Mouse (Mus musculus): Measurements from ENCODE around the gene Zan. TPM values are rescaled to one million over a fixed set of nuclear protein-coding genes. Genes with fewer than 3 reads are reported as not detected.

The Zan gene
- total RNA-seq (2021), result not detected in 2 replicates
- long read RNA-seq, result 0 reads

DNA sequence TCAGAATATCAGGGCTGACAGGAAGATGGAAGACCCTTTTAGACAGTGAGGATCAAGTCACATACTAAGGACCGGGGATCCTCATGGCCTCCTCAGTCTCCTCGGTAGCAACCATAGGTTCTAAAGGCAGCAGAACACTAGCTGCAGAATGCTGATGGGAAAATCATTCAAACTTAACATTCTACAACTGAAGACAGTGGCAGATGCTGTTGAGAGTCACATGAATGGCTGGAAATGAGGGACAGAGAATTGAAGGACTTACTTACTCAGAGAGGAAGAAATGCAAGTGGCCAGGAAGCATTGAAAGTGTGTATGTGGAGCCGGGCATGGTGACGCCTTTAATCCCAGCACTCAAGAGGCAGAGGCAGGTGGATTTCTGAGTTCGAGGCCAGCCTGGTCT is at the start of gene Zan:
Gene Zan (minus strand): TSS at position 101 of the 400 bp plus-strand sequence.
- no peak for DNase-seq

DNA sequence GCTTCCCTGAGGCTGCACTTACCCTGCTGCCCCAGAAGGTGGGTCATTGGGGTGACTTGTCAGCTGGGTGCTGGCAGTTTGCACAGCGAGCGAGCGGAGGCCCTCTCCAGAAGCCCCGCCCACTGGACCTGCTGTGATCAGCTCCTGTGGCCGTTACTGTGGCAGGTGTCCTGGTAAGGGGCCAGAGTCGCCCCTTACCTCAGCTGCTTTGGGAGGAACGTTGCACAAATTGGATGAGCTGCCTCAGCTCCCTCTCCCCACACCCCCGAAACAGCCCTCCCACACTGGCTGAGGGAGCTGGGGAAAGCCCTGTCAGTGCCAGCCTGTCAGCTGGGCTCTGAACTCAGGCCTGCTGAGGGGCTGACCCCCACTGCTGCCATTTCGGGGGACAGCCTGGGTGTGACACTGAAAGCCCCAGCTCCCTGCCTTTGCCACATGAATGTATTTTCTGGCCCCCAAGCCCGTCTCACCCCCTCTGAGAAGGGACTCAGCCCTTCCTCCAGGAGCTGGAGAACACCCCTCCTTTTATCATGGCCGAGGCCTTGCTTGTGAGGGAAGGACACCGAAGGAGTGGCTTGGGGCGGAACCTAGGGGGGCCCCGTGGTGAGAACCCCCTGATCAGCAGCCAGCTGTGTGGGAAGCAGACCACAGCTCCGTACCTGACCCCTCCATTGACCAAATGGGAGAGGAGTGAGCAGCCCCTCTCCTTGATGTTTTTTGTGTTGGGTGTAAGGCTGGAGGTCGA is 49.5 kb upstream of the Zan start:
- DNase-seq, result peak; percentile 62

DNA sequence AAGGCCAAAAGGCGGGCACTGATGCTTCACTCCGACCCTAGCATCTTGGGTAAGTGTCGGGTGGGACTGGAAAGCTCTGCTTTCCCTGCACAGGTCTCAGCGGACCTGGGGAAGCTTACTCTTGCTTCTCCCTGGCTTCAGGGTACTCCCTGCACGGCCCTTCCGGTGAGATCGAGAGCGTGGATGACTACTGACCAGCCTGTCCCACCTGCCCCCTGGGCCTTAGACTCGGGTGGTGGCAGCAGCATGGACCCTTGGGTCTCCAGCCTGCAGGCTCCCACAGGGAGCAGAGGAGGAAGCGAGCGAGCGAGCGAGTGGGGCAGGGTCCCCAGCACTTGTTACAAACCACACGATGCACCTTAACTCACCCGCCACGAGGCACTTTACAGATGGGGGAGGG is 48.6 kb upstream of the Zan start:
- no peak for DNase-seq

DNA sequence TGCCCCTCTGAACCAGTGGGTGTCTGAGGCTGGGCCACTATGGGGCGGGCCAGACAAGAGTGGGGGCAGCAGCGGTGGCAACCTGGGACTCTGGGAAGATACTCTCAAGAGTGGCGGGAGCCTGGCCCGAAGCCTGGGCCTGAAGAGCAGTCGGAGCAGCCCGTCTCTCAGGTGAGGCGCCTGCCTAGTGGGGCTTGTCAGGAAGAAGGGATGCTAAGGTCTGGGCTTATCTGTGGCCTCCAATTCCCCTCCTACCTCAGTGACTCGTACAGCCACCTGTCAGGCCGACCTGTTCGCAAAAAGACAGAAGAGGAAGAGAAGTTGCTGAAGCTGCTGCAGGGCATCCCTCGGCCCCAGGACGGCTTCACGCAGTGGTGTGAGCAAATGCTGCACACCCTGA is 47.8 kb upstream of the Zan start:
- no peak for DNase-seq

DNA sequence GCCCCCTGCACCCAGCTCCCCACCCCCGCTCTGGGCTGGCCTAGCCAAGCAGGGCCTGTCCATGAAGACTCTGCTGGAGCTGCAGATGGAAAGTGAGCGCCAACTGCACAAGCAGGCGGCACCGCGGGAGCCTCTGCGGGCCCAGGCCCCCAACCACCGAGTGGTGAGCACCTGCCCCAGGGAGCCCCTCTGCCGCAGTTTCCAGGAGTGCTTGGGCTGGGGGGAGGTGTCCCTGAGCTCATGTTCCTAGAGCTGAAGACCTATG is 47.3 kb upstream of the Zan start:
- DNase-seq, result no peak

DNA sequence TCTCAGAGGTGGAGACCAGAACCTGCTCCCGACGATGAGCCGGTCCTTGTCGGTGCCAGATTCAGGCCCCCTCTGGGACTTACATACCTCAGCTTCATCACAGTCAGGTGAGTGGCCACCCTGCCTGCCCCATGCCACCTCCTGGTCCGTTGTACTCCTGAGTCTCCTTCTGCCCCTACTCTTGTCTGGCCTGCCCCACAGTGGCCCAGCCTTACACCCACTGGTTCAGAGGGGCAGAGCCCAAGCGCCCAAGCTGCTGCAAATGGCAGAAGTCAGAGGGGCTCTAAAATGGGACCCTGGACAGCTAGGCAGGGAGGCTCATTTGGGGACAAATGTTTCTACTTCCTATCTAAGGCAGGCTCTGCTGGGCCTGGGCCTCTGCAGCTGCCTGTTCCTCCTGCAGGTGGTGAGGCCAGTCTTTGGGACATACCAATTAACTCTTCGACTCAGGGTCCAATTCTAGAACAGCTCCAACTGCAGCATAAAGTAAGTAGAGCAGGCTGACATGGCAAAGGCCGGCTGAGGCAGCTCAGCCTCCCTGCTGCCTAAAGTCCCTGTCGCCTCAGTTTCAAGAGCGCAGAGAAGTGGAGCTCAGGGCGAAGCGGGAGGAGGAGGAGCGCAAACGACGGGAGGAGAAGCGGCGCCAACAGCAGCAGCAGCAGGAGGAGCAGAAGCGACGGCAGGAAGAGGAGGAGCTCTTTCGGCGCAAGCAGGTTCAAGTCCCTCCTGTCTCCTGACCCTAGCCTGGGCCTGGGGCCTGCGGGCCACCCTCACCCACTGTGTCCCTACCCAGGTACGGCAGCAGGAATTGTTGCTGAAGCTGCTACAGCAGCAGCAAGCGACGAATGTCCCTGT is 46.8 kb upstream of the Zan start:
- no peak for DNase-seq

DNA sequence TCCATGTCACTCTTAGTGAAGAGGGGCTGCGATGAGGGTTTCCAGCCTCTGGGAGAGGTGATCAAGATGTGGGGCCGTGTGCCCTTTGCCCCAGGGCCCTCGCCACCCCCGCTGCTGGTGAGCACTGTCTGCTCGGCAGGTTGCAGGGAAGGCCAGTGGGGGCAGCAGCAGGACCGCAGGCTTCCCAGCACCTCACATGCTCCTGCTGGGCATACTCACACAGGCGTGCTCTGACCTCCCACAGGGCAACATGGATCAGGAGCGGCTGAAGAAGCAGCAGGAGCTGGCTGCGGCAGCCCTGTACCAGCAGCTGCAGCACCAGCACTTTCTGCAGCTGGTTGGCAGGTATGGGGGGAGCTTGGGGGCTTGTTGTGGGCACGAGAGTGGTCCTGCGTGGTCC is 45.8 kb upstream of the Zan start:
- no peak for DNase-seq

DNA sequence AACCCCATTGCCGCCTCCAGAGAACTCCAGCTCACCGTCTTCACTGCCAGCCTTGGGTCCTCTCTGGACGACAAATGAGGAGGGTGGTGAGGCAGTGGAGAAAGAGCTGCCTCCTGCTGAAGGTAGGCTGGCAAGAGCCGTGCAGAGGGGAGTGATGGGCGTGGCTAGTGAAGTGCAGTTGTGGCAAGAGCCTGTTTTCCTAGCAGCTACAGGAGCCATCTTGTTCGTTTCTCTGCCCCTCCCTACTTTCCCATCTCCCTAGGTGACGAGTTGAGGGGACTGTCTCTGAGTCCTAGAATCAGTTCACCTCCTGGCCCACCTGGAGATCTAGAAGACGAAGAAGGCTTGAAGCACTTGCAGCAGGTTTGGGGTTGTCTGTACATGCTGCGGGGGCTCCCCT is 45.0 kb upstream of the Zan start:
- DNase-seq, result no peak

DNA sequence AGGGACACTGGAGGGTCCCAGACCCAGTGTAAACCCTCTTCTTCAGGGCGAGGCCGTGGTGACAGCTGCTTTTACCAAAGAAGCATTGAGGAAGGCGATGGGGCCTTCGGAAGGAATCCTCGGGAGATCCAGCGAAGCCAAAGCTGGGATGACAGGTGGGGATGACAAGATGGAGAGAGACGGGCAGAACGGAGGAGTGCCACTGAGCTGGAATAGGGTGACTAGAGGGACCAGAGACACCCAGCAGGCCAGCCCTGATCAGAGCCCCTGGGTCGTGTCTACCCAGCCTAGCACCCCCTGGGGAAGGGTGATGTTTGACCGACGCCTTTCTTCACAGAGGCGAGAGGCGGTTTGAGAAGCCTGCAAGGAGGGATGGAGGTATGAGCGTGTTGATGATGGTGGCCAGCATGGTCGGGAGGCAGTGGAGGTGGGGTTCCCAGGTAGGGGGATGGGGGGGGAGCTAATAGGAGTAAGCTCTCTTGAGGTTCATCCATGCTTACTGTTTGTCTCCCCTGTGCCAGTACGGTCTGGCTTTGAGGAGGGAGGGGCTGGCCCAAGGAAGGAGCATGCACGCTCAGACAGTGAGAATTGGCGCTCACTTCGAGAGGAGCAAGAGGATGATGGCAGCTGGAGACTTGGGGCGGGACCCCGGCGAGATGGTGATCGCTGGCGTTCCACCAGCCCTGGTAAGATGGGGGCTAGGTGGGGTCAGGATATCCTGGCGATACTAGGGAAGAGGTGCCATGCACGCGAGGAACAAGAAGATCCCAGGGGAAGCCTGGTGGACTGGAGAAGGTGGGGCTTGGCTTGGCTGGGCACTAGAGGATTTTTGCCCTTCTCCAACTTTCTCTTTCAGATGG is 43.1 kb upstream of the Zan start:
- DNase-seq, result no peak

DNA sequence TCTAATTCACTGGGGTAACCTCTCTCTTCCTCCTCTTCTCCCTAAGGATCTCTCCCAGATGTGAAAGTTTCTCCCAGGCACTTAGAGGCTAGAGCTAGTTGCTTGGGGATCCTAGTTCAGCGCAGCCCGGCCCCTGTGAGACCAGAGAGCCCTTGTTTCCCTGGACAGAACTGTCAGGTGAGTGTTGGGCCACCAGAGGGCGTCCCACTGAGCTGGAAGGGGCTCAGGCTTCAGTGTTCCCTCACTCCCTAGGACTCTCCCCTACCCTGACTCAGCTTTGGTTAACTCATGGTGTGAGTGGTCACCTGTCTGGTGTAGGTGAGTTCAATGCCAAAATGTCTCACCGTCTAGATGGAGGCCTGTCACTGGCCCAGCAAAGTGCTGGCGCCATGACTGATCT is 41.6 kb upstream of the Zan start, which contains the start of gene Gigyf1:
Gene Gigyf1 (plus strand): TSS at position 113 of the 400 bp plus-strand sequence.
- DNase-seq, result peak; percentile 62

DNA sequence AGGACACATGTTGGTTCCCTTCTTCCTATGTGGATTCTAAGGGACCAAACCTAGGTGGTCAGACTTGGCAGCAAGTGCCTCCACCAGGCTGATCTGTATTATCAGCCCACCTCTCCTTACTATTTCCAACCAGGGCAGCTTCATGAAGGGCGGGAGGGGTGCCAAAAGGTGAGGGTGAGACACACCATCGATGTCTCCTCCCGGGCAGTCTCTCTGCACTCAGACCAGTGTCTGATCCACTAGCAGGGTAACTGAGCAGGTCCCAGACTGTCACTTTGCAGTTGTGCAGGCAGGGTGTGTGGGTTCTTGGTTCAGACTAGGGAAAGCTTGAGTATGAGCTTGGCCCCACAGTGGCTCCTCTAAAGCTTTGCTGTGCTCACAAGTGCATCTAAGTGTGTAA is 37.9 kb upstream of the Zan start:
- DNase-seq, result no peak

DNA sequence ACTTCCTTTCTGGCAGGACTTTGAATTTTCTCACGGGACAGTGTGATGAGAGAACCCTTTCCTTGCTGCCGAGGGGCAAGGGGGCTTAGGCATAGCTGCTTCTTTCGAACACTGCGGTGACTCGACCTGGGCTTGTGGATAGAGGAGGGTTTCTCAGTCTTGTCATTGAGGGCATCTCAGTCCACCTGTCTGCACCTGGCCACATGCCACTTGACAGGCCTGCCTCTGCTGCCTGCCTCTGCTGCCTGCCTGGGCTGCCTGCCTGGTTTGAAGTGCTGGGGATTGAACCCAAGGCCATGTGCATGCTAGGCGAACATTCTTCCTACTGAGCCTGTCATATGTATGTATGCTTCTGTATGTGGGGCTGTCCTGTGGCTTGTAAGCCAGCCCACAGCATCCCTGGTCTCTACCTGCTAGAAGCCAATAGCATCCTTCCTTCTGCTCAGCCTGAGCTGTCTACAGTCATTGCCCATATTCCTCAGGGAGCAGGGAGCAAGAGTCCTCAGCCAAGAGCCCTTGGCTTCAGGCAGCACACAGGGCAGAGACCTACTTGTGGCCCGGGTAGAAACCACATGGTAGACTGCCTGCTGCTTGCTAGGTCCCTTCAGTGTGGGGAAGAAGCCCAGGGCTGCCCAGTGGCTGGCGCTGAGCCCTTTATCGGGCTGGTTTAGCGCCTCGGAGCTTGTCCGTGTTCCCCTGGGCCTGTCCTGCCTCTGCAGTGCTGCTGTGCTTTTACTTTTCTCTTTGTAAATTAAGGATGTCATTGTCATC is 37.3 kb upstream of the Zan start:
- DNase-seq, result no peak

DNA sequence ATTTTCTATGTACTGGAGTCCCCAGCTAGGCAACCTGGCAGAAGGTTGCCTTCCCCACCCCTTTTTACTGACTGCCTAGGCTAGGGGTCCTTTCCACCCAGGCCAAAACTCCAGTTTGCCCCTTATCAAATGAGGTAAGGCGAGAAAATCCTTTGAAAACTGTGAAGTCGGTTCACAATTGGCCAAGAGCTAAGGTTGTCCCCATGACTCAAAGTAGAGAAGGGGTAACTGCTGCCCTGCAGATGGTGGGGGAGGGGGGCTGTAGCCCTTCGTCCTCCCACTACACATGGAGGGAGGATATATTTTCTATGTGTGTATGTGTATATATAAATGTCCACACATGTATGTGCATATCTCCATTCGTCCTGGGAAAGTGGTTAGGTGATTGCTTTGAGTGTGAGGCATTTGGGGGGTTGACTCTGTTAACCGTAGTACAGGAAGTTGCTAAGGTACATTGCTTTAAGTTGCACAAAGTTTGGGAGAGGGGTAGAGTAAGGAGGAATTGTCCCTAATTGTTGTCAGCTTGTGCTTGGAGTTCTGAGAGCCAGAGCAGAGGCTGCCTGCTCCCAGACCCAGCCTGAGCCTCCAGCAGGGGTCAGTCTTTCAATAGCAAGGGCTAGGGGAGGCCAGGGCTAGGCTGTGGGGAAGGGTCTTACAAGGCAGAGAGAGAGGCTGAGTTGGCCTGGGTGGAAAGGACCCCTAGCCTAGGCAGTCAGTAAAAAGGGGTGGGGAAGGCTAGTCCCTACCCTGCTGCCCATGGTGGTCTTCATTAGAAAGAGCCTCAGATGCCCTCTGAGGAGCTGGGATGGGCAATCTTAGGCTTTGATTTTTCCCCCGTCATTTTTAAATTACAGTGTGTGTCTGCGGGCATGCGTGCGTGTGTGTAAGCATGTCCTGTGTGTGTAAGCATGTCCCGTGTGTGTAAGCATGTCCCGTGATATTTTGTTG is 36.3 kb upstream of the Zan start:
- no peak for DNase-seq

DNA sequence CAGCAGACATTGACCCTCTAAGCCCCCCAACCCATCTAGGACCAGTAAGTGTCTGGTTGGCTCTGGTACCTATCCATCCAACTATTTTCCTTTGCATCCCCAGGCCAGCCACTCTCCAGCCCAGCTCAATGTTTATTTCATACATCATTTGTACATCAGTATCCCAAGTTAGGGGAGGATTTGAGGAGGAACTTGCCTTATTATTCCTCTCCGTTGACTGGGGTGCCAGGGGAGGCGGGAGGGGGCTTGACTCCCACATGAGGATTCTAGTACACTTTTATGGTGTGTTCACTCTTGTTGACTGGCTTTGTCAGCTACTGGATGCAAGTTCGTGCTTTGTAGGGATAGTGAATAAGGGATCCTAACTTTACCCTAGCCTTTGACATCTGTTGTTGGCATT is 34.8 kb upstream of the Zan start:
- DNase-seq, result no peak

DNA sequence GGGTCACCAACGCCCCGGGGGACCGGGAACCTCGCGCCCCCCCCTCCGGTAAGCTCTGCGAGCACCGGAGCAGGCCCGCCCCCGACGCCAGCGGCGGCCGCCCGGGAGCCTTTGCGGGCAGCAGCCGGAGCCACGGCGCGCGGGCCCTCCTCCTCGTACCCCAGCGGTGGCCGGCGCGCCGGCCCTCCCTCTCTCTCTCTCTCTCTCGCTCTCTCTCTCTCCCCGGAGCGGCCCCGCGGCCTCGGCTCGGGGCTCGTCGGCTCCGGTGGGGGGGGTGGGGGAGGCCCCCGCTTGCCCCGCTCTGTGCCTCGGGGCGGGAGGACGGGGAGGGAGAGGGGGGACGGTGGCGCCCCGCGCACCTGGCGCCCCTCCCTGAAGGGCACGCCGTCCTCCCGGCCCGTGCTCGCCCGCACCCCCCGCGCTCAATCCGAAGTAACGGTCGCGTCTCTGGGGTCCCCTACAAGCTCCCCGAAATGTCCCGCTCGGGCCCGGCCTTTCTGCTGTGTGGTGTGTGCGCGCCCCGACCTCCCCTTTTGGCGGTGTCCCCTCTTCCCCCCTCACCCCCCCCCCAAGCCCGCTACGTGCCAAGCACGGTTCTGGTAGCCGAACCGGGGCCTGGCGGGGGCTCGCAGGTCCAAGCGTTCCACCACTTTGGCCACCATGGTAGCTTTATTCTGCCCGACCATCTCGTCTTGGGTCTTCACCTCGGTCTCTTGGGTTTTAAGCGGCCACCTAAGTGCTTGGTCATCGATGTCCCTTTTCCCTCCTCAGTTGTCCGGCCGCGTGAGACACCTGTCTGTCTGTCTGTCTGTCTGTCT is 33.9 kb upstream of the Zan start:
- DNase-seq, result no peak

DNA sequence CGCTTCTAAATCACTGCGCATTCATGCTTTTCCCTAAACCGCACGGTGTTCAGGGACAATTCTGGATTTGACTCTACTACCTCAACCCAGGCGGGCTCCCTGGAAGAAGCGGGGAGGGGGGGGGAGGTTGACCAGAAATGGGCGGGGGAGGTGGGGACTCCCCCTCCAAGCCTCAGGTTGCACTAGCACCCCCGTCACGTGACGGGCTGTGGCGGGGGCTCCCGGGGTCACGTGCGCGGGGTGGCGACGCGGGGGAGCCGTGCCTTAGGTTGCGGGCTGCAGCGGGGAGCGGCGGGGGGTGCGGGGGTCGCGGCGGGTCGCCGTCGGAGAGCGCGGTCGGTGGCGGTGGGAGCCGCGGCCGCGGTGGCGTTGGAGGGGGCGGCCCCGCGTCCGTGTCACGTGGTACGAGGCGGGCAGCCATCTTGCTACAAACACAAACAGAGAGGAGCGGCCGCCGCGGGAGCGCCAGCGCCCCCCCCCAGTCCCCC is 33.2 kb upstream of the Zan start:
- DNase-seq, result peak; percentile 81

DNA sequence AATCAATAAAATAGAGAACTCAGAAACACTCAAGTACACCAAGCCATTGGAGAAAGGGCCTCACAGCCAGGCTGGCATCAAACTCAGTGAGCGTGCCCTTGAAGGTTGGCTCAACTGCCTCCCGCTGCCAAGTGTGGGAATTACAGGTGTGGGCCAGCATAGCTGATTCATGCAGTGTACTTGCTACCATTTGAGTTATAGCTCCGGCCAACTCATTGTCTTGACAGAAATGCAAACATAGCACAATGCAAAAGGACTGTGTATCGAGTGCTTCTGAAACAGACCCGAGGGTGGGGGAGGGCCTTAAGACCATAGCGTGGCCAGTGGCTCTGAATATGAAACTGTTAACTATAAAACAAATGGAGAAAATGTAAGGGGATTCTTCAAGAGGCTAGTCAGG is 27.2 kb upstream of the Zan start:
- no peak for DNase-seq

DNA sequence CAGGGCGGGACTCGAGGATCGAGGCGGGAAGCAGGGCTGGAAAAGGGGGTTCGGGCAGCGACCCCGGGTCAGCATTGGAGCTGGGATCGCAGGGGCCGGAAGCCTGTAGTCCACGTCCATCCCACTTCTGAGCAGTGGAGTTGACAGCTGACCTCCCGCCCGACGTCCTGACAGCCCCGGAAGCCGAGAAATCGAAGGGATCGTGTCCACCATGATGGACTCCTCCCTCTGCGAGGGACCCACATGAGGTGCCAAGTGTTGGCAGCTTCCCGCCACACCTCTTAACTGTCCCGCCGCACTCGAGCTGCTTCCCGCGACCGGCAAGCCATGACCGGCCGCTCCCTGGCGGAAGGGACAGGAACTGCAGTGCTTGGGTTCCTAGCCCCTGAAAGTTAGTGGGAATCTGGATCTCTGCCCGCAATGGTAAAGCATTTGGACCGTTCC is 25.8 kb upstream of the Zan start:
- peak; percentile 79 for DNase-seq

Measured in adrenal gland, postnatal 25 days (tissue).